Mouse (Mus musculus): Measurements from ENCODE around the gene Cyth3. TPM values are rescaled to one million over a fixed set of nuclear protein-coding genes. Genes with fewer than 3 reads are reported as not detected.

Gene Cyth3
- polyA plus RNA-seq, 1 experiment from 2014 or later: 61.5 TPM

GRCm38 (mm10) chr5:143651855-143652631 is 29.8 kb downstream of the Cyth3 start:
- Histone ChIP-seq H3K36me3 (ENCODE audit: control insufficient read depth, insufficient read depth, low read length) (no peaks in the 10 kb centered on the region), H3K4me2 (ENCODE audit: low read depth, low read length) (no peak overlapping the region), H3K27me3 (ENCODE audit: control insufficient read depth, insufficient read depth, low read depth, low read length) (no peaks in the 10 kb centered on the region), H3K4me3 (ENCODE audit: low read length) (no peak overlapping the region), H3K27ac (ENCODE audit: low read length) (no peak overlapping the region), H3K9me3 (ENCODE audit: control insufficient read depth, low read length) (no peaks in the 10 kb centered on the region), H3K9ac (ENCODE audit: low read length) (no peak overlapping the region), H3K4me1 (replicated peaks; ENCODE audit: control insufficient read depth, insufficient read depth, low read length) (peaks cover 44% of the 10 kb centered on the region)
- no peak for ATAC-seq (ENCODE audit: low read depth)
- WGBS: 66% methylated on average over 8 of the region's 8 CpGs

- H3K4me3 ChIP-seq (ENCODE audit: low read length): no peak overlapping the region
- no peaks in the 10 kb centered on the region for H3K27me3 ChIP-seq (ENCODE audit: control insufficient read depth, insufficient read depth, low read depth, low read length)
- H3K9ac ChIP-seq (ENCODE audit: low read length): no peak overlapping the region
- no peaks in the 10 kb centered on the region for H3K36me3 ChIP-seq (ENCODE audit: control insufficient read depth, insufficient read depth, low read length)
- no peak for ATAC-seq (ENCODE audit: low read depth)
- H3K4me2 ChIP-seq (ENCODE audit: low read depth, low read length): no peak overlapping the region
- WGBS: 85% methylated on average over 5 of the region's 5 CpGs
- H3K4me1 ChIP-seq (replicated peaks; ENCODE audit: control insufficient read depth, insufficient read depth, low read length): peaks cover 49% of the 10 kb centered on the region
- H3K27ac ChIP-seq (ENCODE audit: low read length): no peak overlapping the region; the same call in 1 of the 2 replicates
- H3K9me3 ChIP-seq (ENCODE audit: control insufficient read depth, low read length): no peaks in the 10 kb centered on the region
Observed at GRCm38 (mm10) chr5:143653497-143653896, 31.2 kb downstream of the Cyth3 start.

- peak; percentile 93 for ATAC-seq (ENCODE audit: low read depth)
- Histone ChIP-seq H3K27me3 (ENCODE audit: control insufficient read depth, insufficient read depth, low read depth, low read length) (no peaks in the 10 kb centered on the region), H3K4me3 (ENCODE audit: low read length) (no peak overlapping the region), H3K4me1 (replicated peaks; ENCODE audit: control insufficient read depth, insufficient read depth, low read length) (peaks cover 52% of the 10 kb centered on the region), H3K9ac (ENCODE audit: low read length) (no peak overlapping the region), H3K27ac (ENCODE audit: low read length) (peak overlapping the region; percentile 52), H3K4me2 (ENCODE audit: low read depth, low read length) (no peak overlapping the region), H3K9me3 (ENCODE audit: control insufficient read depth, low read length) (no peaks in the 10 kb centered on the region), H3K36me3 (ENCODE audit: control insufficient read depth, insufficient read depth, low read length) (no peaks in the 10 kb centered on the region)
- 26% methylated on average over 7 of the region's 7 CpGs for WGBS
Observed at GRCm38 (mm10) chr5:143654670-143655510, 32.6 kb downstream of the Cyth3 start.

DNA sequence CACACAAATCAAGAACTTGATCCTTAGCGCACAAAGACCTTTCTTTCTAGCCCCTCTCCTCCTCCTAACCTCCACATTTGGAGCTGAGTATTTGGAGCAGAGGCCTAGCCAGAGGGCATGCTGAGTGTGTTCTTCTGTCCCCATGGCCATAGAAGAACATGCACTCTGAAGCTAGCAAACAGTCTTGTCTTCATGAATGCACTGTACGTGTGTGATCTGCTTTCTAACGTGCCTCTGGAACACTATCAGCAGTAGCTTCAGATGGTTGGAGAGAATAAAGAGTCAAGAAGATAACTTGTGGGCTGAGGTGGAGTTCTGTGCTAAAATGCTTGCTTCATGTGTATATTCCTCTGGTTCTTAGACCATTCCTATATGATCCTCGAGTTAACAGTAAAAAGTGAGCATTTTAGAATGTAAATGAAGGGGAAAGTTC is 33.3 kb downstream of the Cyth3 start:
- Histone ChIP-seq H3K36me3 (ENCODE audit: control insufficient read depth, insufficient read depth, low read length) (no peaks in the 10 kb centered on the region), H3K4me2 (ENCODE audit: low read depth, low read length) (no peak overlapping the region), H3K4me3 (ENCODE audit: low read length) (no peak overlapping the region), H3K9me3 (ENCODE audit: control insufficient read depth, low read length) (no peaks in the 10 kb centered on the region), H3K4me1 (replicated peaks; ENCODE audit: control insufficient read depth, insufficient read depth, low read length) (peaks cover 55% of the 10 kb centered on the region), H3K27me3 (ENCODE audit: control insufficient read depth, insufficient read depth, low read depth, low read length) (no peaks in the 10 kb centered on the region), H3K9ac (ENCODE audit: low read length) (no peak overlapping the region), H3K27ac (ENCODE audit: low read length) (peak overlapping the region; percentile 52)
- 58% methylated on average over 4 of the region's 4 CpGs for WGBS
- ATAC-seq (ENCODE audit: low read depth): no peak

- no peak overlapping the region for H3K4me3 ChIP-seq (ENCODE audit: low read length)
- H3K27me3 ChIP-seq (ENCODE audit: control insufficient read depth, insufficient read depth, low read depth, low read length): no peaks in the 10 kb centered on the region
- whole genome bisulfite sequencing: 42% methylated on average over 2 of the region's 2 CpGs
- H3K27ac ChIP-seq (ENCODE audit: low read length): peak overlapping the region; percentile 52; the same call in 1 of the 2 replicates
- H3K9ac ChIP-seq (ENCODE audit: low read length): no peak overlapping the region
- H3K9me3 ChIP-seq (ENCODE audit: control insufficient read depth, low read length): no peaks in the 10 kb centered on the region
- peaks cover 53% of the 10 kb centered on the region for H3K4me1 ChIP-seq (replicated peaks; ENCODE audit: control insufficient read depth, insufficient read depth, low read length)
- no peak; the same call in 1 of the 2 replicates for ATAC-seq (ENCODE audit: low read depth)
- no peak overlapping the region for H3K4me2 ChIP-seq (ENCODE audit: low read depth, low read length)
- no peaks in the 10 kb centered on the region for H3K36me3 ChIP-seq (ENCODE audit: control insufficient read depth, insufficient read depth, low read length)
Observed at GRCm38 (mm10) chr5:143656708-143657245, 34.5 kb downstream of the Cyth3 start.

- Histone ChIP-seq H3K27ac (ENCODE audit: low read length) (no peak overlapping the region), H3K4me2 (ENCODE audit: low read depth, low read length) (no peak overlapping the region), H3K9ac (ENCODE audit: low read length) (no peak overlapping the region), H3K4me3 (ENCODE audit: low read length) (no peak overlapping the region), H3K4me1 (replicated peaks; ENCODE audit: control insufficient read depth, insufficient read depth, low read length) (peaks cover 55% of the 10 kb centered on the region), H3K9me3 (ENCODE audit: control insufficient read depth, low read length) (no peaks in the 10 kb centered on the region), H3K27me3 (ENCODE audit: control insufficient read depth, insufficient read depth, low read depth, low read length) (no peaks in the 10 kb centered on the region), H3K36me3 (ENCODE audit: control insufficient read depth, insufficient read depth, low read length) (no peaks in the 10 kb centered on the region)
- WGBS: 80% methylated on average over 8 of the region's 8 CpGs
- no peak for ATAC-seq (ENCODE audit: low read depth)
Observed at GRCm38 (mm10) chr5:143659021-143659523, 36.8 kb downstream of the Cyth3 start.

GRCm38 (mm10) chr5:143663074-143663687 is 40.9 kb downstream of the Cyth3 start:
- Histone ChIP-seq H3K9ac (ENCODE audit: low read length) (no peak overlapping the region), H3K4me3 (ENCODE audit: low read length) (no peak overlapping the region), H3K27me3 (ENCODE audit: control insufficient read depth, insufficient read depth, low read depth, low read length) (no peaks in the 10 kb centered on the region), H3K4me2 (ENCODE audit: low read depth, low read length) (peak overlapping the region; percentile 5; the same call in 1 of the 2 replicates), H3K27ac (ENCODE audit: low read length) (peak overlapping the region; percentile 75), H3K9me3 (ENCODE audit: control insufficient read depth, low read length) (no peaks in the 10 kb centered on the region), H3K36me3 (ENCODE audit: control insufficient read depth, insufficient read depth, low read length) (no peaks in the 10 kb centered on the region), H3K4me1 (replicated peaks; ENCODE audit: control insufficient read depth, insufficient read depth, low read length) (peaks cover 32% of the 10 kb centered on the region)
- ATAC-seq (ENCODE audit: low read depth): peak; percentile 71
- 47% methylated on average over 7 of the region's 7 CpGs for WGBS

DNA sequence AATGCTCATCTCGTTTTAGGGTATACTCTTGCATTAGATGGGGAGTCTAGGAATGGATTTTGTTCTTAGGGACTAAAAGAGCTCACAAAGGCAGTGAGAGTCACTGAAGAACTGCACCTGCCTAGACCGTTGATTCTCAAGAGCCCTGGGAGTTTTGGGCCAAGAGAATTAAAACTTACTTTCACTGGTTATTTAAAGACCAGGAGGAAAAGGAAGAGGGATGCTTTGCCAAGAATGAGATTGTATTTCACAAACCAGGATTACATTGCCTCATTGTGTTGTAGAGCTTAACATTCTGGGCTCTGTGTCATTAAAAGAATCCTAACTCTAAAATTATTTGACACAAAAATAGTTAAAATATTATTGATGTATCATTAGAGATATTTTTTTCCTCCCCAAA is 43.3 kb downstream of the Cyth3 start:
- Histone ChIP-seq H3K27me3 (ENCODE audit: control insufficient read depth, insufficient read depth, low read depth, low read length) (no peaks in the 10 kb centered on the region), H3K4me3 (ENCODE audit: low read length) (no peak overlapping the region), H3K36me3 (ENCODE audit: control insufficient read depth, insufficient read depth, low read length) (no peaks in the 10 kb centered on the region), H3K27ac (ENCODE audit: low read length) (no peak overlapping the region), H3K4me1 (replicated peaks; ENCODE audit: control insufficient read depth, insufficient read depth, low read length) (peaks cover 34% of the 10 kb centered on the region), H3K9ac (ENCODE audit: low read length) (no peak overlapping the region), H3K4me2 (ENCODE audit: low read depth, low read length) (no peak overlapping the region), H3K9me3 (ENCODE audit: control insufficient read depth, low read length) (no peaks in the 10 kb centered on the region)
- 53% methylated on average over 2 of the region's 2 CpGs for WGBS
- no peak for ATAC-seq (ENCODE audit: low read depth)
